Mouse (Mus musculus): Measurements from ENCODE around the gene Gsn. TPM values are rescaled to one million over a fixed set of nuclear protein-coding genes. Genes with fewer than 3 reads are reported as not detected.

Gsn gene
- polyA plus RNA-seq, 1 experiment = 2,994 TPM

- H3K4me1 ChIP-seq (ENCODE audit: control insufficient read depth, insufficient read depth, low read length) = no peaks in the 10 kb centered on the region
- H3K4me3 ChIP-seq (replicated peaks; ENCODE audit: extremely low read depth, low read depth, low read length) = no peak overlapping the region
- no peak for TF ChIP-seq POLR2A (IDR thresholded peaks at IDR 0.05; ENCODE audit: borderline replicate concordance, extremely low read depth, low read depth, low read length)
- no peak for TF ChIP-seq CTCF (IDR thresholded peaks at IDR 0.05; ENCODE audit: insufficient read depth, low read length)
- 40% methylated on average over 3 of the region's 3 CpGs for WGBS
- no peak for DNase-seq
Observed at GRCm38 (mm10) chr2:35244241-35244640, 11.9 kb upstream of the Gsn start.

GRCm38 (mm10) chr2:35247763-35248162 lies 8.4 kb upstream of the Gsn start:
- Histone ChIP-seq H3K4me1 (ENCODE audit: control insufficient read depth, insufficient read depth, low read length) (no peaks in the 10 kb centered on the region), H3K4me3 (replicated peaks; ENCODE audit: extremely low read depth, low read depth, low read length) (no peak overlapping the region)
- DNase-seq = no peak
- WGBS = 62% methylated on average over 5 of the region's 5 CpGs
- TF ChIP-seq POLR2A (IDR thresholded peaks at IDR 0.05; ENCODE audit: borderline replicate concordance, extremely low read depth, low read depth, low read length) (no peak), CTCF (IDR thresholded peaks at IDR 0.05; ENCODE audit: insufficient read depth, low read length) (no peak)

DNA sequence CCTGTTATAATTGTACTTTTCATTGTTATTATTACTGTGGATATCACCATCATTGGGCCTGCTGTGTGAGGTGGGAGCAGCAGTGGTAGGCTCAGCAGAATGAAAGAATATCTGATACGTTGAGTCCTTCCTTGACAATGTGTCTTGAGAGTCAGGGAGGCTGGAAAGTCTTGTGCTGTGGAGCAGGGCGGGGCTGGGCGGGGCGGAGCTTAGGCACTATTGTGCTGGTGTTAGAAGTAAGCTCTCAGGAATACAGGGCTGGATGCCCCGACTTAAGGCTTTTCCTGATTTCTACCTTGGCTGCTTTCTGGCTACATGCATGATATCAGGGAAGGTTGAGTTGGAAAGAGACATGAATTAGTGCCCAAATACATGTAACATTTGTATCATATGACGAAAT lies 3.4 kb upstream of the Gsn start:
- TF ChIP-seq POLR2A (IDR thresholded peaks at IDR 0.05; ENCODE audit: borderline replicate concordance, extremely low read depth, low read depth, low read length) (no peak), CTCF (IDR thresholded peaks at IDR 0.05; ENCODE audit: insufficient read depth, low read length) (no peak)
- WGBS = 45% methylated on average over 6 of the region's 6 CpGs

GRCm38 (mm10) chr2:35253751-35254150 lies 2.4 kb upstream of the Gsn start:
- Histone ChIP-seq H3K4me1 (ENCODE audit: control insufficient read depth, insufficient read depth, low read length) (0 out of 2 replicates have a peak, but pooled peaks cover 4% of the 10 kb centered on the region), H3K4me3 (replicated peaks; ENCODE audit: extremely low read depth, low read depth, low read length) (no peak overlapping the region)
- DNase-seq = no peak
- 87% methylated on average over 4 of the region's 4 CpGs for WGBS
- no peak for TF ChIP-seq POLR2A (IDR thresholded peaks at IDR 0.05; ENCODE audit: borderline replicate concordance, extremely low read depth, low read depth, low read length)
- TF ChIP-seq CTCF (IDR thresholded peaks at IDR 0.05; ENCODE audit: insufficient read depth, low read length) = no peak

More for the DNA sequence above, 3.4 kb upstream of the Gsn start:
- no peak for DNase-seq
- no peak overlapping the region for H3K4me3 ChIP-seq (replicated peaks; ENCODE audit: extremely low read depth, low read depth, low read length)
- 0 out of 2 replicates have a peak, but pooled peaks cover 4% of the 10 kb centered on the region for H3K4me1 ChIP-seq (ENCODE audit: control insufficient read depth, insufficient read depth, low read length)

- Histone ChIP-seq H3K4me1 (ENCODE audit: control insufficient read depth, insufficient read depth, low read length) (peaks cover 11% of the 10 kb centered on the region; the same call in 1 of the 2 replicates), H3K4me3 (replicated peaks; ENCODE audit: extremely low read depth, low read depth, low read length) (no peak overlapping the region)
- WGBS = 78% methylated on average over 5 of the region's 5 CpGs
- DNase-seq = no peak
- no peak for TF ChIP-seq POLR2A (IDR thresholded peaks at IDR 0.05; ENCODE audit: borderline replicate concordance, extremely low read depth, low read depth, low read length)
- no peak for TF ChIP-seq CTCF (IDR thresholded peaks at IDR 0.05; ENCODE audit: insufficient read depth, low read length)
Observed at GRCm38 (mm10) chr2:35255004-35255403, 1.2 kb upstream of the Gsn start.

DNA sequence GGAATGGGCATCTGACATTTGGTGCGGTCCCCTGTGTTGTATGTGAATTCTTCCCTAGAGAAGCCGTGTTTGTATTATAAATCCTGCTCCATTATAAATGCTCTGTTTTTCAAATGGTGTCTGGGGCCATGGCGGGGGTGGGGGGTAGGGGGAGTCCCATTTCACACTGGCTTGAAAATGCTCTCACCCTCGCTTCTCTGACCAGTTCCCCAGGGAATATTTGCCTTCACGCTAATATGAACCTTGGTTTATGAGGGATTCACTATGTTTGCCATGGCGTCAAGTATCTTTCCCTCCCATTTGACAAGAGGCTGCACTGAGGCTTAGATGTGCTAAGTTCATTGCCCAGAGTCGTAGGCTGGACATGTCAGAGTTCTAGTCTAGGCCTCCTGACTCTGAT lies 718 bp upstream of the Gsn start:
- no peak for DNase-seq
- H3K4me1 ChIP-seq (ENCODE audit: control insufficient read depth, insufficient read depth, low read length) = peaks cover 11% of the 10 kb centered on the region; the same call in 1 of the 2 replicates
- TF ChIP-seq CTCF (IDR thresholded peaks at IDR 0.05; ENCODE audit: insufficient read depth, low read length) (no peak), POLR2A (IDR thresholded peaks at IDR 0.05; ENCODE audit: borderline replicate concordance, extremely low read depth, low read depth, low read length) (no peak)
- no peak overlapping the region for H3K4me3 ChIP-seq (replicated peaks; ENCODE audit: extremely low read depth, low read depth, low read length)
- 81% methylated on average over 7 of the region's 7 CpGs for WGBS

- TF ChIP-seq CTCF (IDR thresholded peaks at IDR 0.05; ENCODE audit: insufficient read depth, low read length) = no peak
- no peak for TF ChIP-seq POLR2A (IDR thresholded peaks at IDR 0.05; ENCODE audit: borderline replicate concordance, extremely low read depth, low read depth, low read length)
- Histone ChIP-seq H3K4me3 (replicated peaks; ENCODE audit: extremely low read depth, low read depth, low read length) (peak overlapping the region; percentile 11), H3K4me1 (ENCODE audit: control insufficient read depth, insufficient read depth, low read length) (peaks cover 11% of the 10 kb centered on the region; the same call in 1 of the 2 replicates)
- no peak for DNase-seq
- WGBS = 51% methylated on average over 8 of the region's 8 CpGs
Observed at GRCm38 (mm10) chr2:35256932-35257331, 752 bp downstream of the Gsn start.

DNA sequence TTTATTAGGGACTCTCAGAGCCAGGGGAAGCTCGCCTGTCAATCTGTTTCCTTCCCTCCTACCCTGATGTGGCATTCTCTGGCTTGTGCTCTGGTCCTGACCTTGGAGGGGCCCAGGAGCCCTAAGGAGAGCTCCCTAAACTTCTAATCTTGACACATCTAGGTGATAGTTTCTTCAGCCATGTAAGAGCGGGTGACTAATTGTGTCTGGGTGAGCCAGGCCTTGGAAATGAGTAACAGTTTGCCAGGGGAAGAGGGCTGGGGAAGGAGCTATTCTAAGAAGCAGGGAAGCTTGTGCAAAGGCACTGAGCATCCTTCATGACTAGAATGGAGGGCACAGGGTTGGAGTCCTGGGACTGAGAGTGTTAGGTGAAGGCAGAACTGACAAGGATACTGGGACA lies 1.7 kb downstream of the Gsn start:
- H3K4me1 ChIP-seq (ENCODE audit: control insufficient read depth, insufficient read depth, low read length) = peaks cover 11% of the 10 kb centered on the region; the same call in 1 of the 2 replicates
- no peak for DNase-seq
- TF ChIP-seq POLR2A (IDR thresholded peaks at IDR 0.05; ENCODE audit: borderline replicate concordance, extremely low read depth, low read depth, low read length) (no peak), CTCF (IDR thresholded peaks at IDR 0.05; ENCODE audit: insufficient read depth, low read length) (no peak)
- 74% methylated on average over 2 of the region's 2 CpGs for WGBS
- H3K4me3 ChIP-seq (replicated peaks; ENCODE audit: extremely low read depth, low read depth, low read length) = no peak overlapping the region

GRCm38 (mm10) chr2:35258590-35258989 lies 2.4 kb downstream of the Gsn start:
- Histone ChIP-seq H3K4me1 (ENCODE audit: control insufficient read depth, insufficient read depth, low read length) (peaks cover 11% of the 10 kb centered on the region; the same call in 1 of the 2 replicates), H3K4me3 (replicated peaks; ENCODE audit: extremely low read depth, low read depth, low read length) (no peak overlapping the region)
- TF ChIP-seq POLR2A (IDR thresholded peaks at IDR 0.05; ENCODE audit: borderline replicate concordance, extremely low read depth, low read depth, low read length) (no peak), CTCF (IDR thresholded peaks at IDR 0.05; ENCODE audit: insufficient read depth, low read length) (no peak)
- DNase-seq = no peak
- 77% methylated on average over 4 of the region's 4 CpGs for WGBS

- WGBS = 25% methylated on average over 13 of the region's 13 CpGs
- no peak for DNase-seq
- TF ChIP-seq POLR2A (IDR thresholded peaks at IDR 0.05; ENCODE audit: borderline replicate concordance, extremely low read depth, low read depth, low read length) (no peak), CTCF (IDR thresholded peaks at IDR 0.05; ENCODE audit: insufficient read depth, low read length) (no peak)
- H3K4me3 ChIP-seq (replicated peaks; ENCODE audit: extremely low read depth, low read depth, low read length) = no peak overlapping the region
- H3K4me1 ChIP-seq (ENCODE audit: control insufficient read depth, insufficient read depth, low read length) = peaks cover 11% of the 10 kb centered on the region; the same call in 1 of the 2 replicates
Observed at GRCm38 (mm10) chr2:35259338-35260080, 3.3 kb downstream of the Gsn start.
